Mouse (Mus musculus) forebrain, postnatal 0 days (tissue): ENCODE data around the gene Foxred2. TPM values are rescaled to one million over a fixed set of nuclear protein-coding genes. Genes with fewer than 3 reads are reported as not detected.

Experiments used
- ATAC-seq: fragments of 200-750 bp; cut with Nextera tagmentation; 2 replicates; pipeline ENCODE4 v1.8.0; 2017; ENCODE audit warnings: mild to moderate bottlenecking, moderate library complexity
- DNase-seq: peaks from one replicate; pipeline ENCODE4 v3.0.0-alpha.2; 2015
- H3K27ac ChIP-seq: fragments of 300-500 bp; sonication (generic); 2 replicates; pipeline ENCODE4 v1.5.1; 2014; ENCODE audit warnings: low read depth, mild to moderate bottlenecking, antibody characterized with exemption, low read length, moderate library complexity, mixed read lengths
- H3K27me3 ChIP-seq: fragments of 300-500 bp; sonication (generic); 2 replicates; pipeline ENCODE4 v1.6.1; 2014; ENCODE audit warnings: mild to moderate bottlenecking, low read length, mixed read lengths; ENCODE audit not compliant: insufficient read depth
- H3K36me3 ChIP-seq: fragments of 300-500 bp; sonication (generic); 2 replicates; pipeline ENCODE4 v1.6.1; 2014; ENCODE audit warnings: mild to moderate bottlenecking, moderate library complexity; ENCODE audit not compliant: insufficient read depth
- H3K4me1 ChIP-seq: fragments of 300-500 bp; sonication (generic); 2 replicates; pipeline ENCODE4 v1.6.1; 2014; ENCODE audit warnings: antibody characterized with exemption; ENCODE audit not compliant: insufficient read depth
- H3K4me2 ChIP-seq: fragments of 300-500 bp; sonication (generic); 2 replicates; pipeline ENCODE4 v1.6.1; 2014; ENCODE audit warnings: low read depth, mild to moderate bottlenecking, moderate library complexity
- H3K4me3 ChIP-seq: fragments of 300-500 bp; sonication (generic); 2 replicates; pipeline ENCODE4 v1.5.1; 2014; ENCODE audit warnings: low read depth, low read length, mixed read lengths
- H3K9ac ChIP-seq: fragments of 300-500 bp; sonication (generic); 2 replicates; pipeline ENCODE4 v1.6.1; 2014; ENCODE audit warnings: mild to moderate bottlenecking
- H3K9me3 ChIP-seq: fragments of 300-500 bp; sonication (generic); 2 replicates; pipeline ENCODE4 v1.6.1; 2016; ENCODE audit warnings: low read length
- CTCF ChIP-seq: sonication (generic); IDR thresholded peaks from 2 replicates; pipeline ENCODE4 v1.5.1; 2016; ENCODE audit warnings: antibody characterized with exemption, control low read depth, low read depth
- WGBS: fragments of 180-500 bp; shearing (Covaris S2); extraction: QIAGEN DNeasy Blood & Tissue Kit; methylation state at CpG from one replicate; pipeline ENCODE4 v1.1.7; 2014; 5-methylcytosine and 5-hydroxymethylcytosine counted together
- polyA plus RNA-seq: library from polyadenylated mRNA; unstranded; fragments of >200 nt; fragmentation: Nextera tagmentation; extraction: Ambion mirVana; gene quantifications from 2 replicates; pipeline ENCODE4 v1.2.1, GENCODE M21; 2015
- total RNA-seq: library from RNA; depleted of rRNA; stranded (reverse); fragments of >200 nt; gene quantifications from 2 replicates; pipeline ENCODE4 v1.2.3, GENCODE M21; 2014; rRNA removed

Foxred2 gene
- total RNA-seq = 24.5 and 26.9 TPM in 2 replicates
- polyA plus RNA-seq = 9.4 and 10.6 TPM in 2 replicates

DNA sequence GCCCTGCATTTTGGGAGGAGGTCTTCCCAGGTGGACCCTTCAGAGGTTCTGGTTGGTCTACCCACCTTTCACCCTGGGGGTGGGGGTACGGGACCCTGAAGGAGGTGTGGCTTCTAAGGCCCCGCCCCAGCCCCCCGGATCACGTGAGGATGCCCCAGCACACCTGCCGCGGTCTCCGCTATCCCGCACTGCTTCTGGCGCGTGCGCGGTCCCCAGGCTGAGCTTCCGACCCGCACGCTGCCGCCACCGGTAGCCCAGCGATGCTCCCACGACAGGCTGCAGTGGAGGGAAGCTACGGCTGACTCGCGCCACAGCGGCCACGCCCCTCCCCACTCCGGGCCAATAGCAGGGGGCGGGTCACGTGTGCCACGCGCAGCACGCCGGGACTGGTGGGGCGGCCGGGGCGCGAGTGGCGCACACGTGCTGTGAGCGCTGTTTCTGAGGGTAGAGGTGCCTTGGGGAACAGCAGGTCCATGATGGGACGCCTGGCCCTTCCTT lies at the start of gene Foxred2:
TSS of gene Foxred2 (minus strand) at position 319 of the 498 bp plus-strand sequence.
- H3K4me2 ChIP-seq = peak within 1 kb of the TSS; percentile 92
- under 1% methylated on average over 39 of the region's 39 CpGs for whole genome bisulfite sequencing

DNA sequence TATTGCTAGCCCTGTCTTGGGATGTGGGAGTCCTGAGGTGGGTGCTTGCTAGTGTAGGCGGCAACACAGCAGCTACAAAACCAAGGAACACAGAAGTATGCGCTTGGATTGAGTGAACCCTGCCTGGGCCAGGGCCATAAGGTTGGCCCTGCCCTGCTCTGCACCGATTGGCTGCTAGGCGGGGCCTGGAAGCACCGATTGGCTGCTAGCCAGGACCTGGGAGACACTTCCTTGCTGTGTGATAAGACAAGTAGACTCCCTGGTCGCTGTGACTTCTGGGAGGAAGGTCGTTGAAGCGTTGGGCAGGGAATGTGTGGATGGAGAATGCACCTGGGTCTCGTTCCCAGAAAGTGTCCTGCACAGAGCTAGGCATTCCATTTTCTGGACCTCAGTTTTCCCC lies 47.4 kb upstream of the Foxred2 start:
- H3K36me3 ChIP-seq = no peaks in the 10 kb centered on the region
- 47% methylated on average over 9 of the region's 9 CpGs for WGBS
- H3K4me1 ChIP-seq = no peaks in the 10 kb centered on the region
- no peak for TF ChIP-seq CTCF
- no peak overlapping the region for H3K4me3 ChIP-seq
- ATAC-seq = no peak
- H3K9me3 ChIP-seq = no peaks in the 10 kb centered on the region
- H3K4me2 ChIP-seq = no peak overlapping the region
- no peak overlapping the region for H3K27ac ChIP-seq
- H3K27me3 ChIP-seq = no peaks in the 10 kb centered on the region
- no peak overlapping the region for H3K9ac ChIP-seq
- DNase-seq = no peak

More for the DNA sequence above, at the start of gene Foxred2:
- Histone ChIP-seq H3K9me3 (no peaks in the 10 kb centered on the region), H3K9ac (peak within 1 kb of the TSS; percentile 71), H3K27me3 (no peaks in the 10 kb centered on the region), H3K36me3 (peaks cover 52% of the 10 kb centered on the region), H3K4me3 (peak within 1 kb of the TSS; percentile 59), H3K27ac (peak within 1 kb of the TSS; percentile 67), H3K4me1 (peaks cover 17% of the 10 kb centered on the region)
- peak; percentile 75 for TF ChIP-seq CTCF
- peak; percentile 98 for ATAC-seq
- DNase-seq = peak; percentile 94

DNA sequence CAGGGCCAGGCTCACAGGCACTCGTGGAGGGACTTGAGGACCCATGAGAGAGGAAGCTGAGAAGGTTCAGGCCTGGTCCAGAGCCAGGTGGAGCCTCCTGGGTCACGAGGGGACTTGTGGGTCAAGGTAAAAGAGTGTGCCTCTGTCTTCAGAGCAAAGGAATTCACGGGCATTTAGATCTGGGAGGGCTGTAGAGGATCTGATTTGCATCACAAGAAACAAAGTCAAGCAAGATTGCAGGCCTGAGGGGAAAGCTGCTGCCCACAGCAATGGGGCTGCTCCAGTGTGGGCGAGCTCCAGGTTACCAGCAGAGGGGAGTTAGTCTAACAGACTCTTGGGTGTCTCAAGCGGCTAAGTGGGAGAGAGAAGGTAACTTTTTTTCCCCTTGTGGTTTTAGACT lies 44.9 kb upstream of the Foxred2 start:
- 16% methylated on average over 5 of the region's 5 CpGs for WGBS

DNA sequence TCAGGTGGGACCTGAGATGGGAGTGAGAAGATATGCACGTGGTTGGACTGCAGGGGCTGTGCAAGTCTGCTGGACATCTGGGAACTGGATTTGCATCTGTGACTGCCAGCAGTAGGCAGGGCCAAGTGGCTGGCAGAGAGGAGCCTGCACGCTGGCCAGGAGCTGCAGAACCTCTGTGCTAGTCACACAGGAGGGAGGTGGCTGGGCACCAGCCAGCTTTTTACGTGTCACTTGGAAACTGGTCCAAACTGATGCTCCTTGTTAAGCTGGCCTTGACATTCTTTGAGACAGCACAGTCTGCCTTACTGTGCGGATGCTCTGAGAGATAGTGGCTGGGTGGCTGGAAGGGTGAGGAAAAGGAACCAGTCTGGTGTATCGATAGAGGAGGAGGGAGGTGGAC lies 32.0 kb upstream of the Foxred2 start:
- Histone ChIP-seq H3K4me2 (no peak overlapping the region), H3K27me3 (no peaks in the 10 kb centered on the region), H3K9ac (no peak overlapping the region), H3K27ac (no peak overlapping the region), H3K36me3 (no peaks in the 10 kb centered on the region), H3K4me3 (no peak overlapping the region), H3K9me3 (no peaks in the 10 kb centered on the region), H3K4me1 (no peaks in the 10 kb centered on the region)
- 58% methylated on average over 5 of the region's 5 CpGs for WGBS
- ATAC-seq (no peak), DNase-seq (no peak)
- TF ChIP-seq CTCF = no peak

More for the DNA sequence above, 44.9 kb upstream of the Foxred2 start:
- no peaks in the 10 kb centered on the region for H3K27me3 ChIP-seq
- no peaks in the 10 kb centered on the region for H3K4me1 ChIP-seq
- H3K9me3 ChIP-seq = no peaks in the 10 kb centered on the region
- H3K9ac ChIP-seq = no peak overlapping the region
- H3K27ac ChIP-seq = no peak overlapping the region
- H3K36me3 ChIP-seq = no peaks in the 10 kb centered on the region
- TF ChIP-seq CTCF = no peak
- no peak overlapping the region for H3K4me3 ChIP-seq
- DNase-seq (no peak), ATAC-seq (no peak)
- no peak overlapping the region for H3K4me2 ChIP-seq

DNA sequence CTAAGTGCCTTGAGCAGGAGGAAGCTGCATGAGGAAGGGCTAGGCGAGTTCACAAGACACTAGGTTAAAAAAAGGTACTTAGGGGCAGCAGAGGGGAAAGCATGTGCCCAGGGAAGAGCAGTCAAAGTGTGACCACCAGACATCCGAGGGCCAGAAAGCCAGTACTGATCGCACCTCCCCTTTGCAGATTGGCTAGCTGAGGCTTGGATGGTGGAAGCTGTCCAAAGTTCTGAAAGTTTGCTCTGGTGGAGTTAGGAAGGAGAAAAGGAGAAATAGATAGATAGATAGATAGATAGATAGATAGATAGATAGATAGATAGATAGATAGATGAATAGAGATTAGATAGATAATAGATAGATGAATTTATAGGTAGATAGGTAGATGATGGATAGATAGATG lies 26.9 kb upstream of the Foxred2 start:
- DNase-seq = no peak
- H3K9ac ChIP-seq = no peak overlapping the region

DNA sequence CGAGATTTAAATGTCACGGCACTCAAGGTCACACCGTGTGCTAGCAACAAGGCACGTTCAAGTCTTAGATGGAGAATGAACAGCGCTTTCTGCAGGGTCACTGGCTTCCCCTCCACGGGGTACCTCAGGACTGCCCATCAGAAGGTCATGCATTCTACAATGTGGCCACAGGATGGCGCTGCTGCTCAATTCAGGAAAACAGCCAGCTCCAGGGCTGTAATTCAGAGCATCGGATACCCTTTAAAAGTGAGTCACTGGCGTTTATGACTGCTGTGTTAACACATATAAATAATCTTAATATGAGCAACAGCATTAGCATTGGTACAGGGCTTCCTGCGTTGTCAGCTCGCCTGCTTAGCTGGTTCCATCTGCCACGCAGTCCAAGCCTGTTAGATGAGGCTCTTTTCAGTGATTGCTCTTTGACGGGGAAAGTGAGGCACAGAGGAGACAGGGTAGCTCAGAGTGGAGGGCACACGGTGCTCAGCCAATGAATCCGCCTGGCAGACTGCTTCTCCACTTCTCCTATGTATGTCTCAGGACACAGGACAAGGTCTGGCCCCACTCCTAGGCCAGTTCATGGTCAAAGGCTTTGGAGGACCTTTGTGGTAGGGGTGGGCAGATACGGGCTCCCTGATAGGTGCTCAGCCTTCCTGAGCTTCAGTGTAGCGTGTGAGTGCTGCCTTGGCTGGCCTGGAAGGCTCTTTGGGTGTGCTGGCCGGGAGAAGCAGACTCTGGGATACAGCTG lies 25.8 kb upstream of the Foxred2 start:
- Histone ChIP-seq H3K36me3 (no peaks in the 10 kb centered on the region), H3K9ac (no peak overlapping the region; the same call in 1 of the 2 replicates), H3K4me3 (no peak overlapping the region), H3K4me2 (no peak overlapping the region), H3K27ac (no peak overlapping the region), H3K9me3 (no peaks in the 10 kb centered on the region), H3K4me1 (no peaks in the 10 kb centered on the region), H3K27me3 (no peaks in the 10 kb centered on the region)
- 27% methylated on average over 18 of the region's 18 CpGs for WGBS
- ATAC-seq (peak; percentile 76), DNase-seq (peak; percentile 88)
- TF ChIP-seq CTCF = peak; percentile 97

More for the DNA sequence above, 26.9 kb upstream of the Foxred2 start:
- H3K4me1 ChIP-seq = no peaks in the 10 kb centered on the region
- no peaks in the 10 kb centered on the region for H3K36me3 ChIP-seq
- no peak overlapping the region for H3K4me2 ChIP-seq
- no peaks in the 10 kb centered on the region for H3K9me3 ChIP-seq
- ATAC-seq = no peak
- no peak overlapping the region for H3K27ac ChIP-seq
- H3K27me3 ChIP-seq = no peaks in the 10 kb centered on the region
- H3K4me3 ChIP-seq = no peak overlapping the region
- no peak for TF ChIP-seq CTCF
- 45% methylated on average over 3 of the region's 3 CpGs for WGBS

DNA sequence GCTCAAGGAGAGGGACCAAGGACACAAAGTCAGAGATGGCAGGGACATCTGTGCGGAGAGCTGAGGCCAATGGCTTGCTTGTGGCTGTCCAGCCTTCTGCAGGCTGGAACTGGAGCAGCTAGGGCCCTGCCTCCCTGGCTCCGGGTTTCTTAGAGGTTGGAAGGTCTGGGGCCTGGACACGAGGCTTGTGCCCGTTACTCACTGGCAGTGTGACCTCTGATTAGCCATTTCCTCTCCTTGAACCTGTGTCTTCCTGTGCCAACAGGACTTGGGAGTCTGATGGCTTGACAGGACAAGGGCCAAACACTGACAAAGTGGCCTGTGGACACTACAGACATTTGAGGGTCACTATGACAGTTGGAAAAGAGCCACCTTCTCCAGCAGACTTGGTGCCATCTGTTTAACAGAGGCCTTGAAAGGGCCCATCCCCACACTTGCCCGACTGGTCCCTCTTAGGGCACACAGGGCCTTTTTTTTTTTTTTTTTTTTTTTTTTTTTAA lies 24.7 kb upstream of the Foxred2 start:
- no peaks in the 10 kb centered on the region for H3K36me3 ChIP-seq
- H3K9me3 ChIP-seq = no peaks in the 10 kb centered on the region
- ATAC-seq (no peak), DNase-seq (no peak)
- no peak overlapping the region for H3K27ac ChIP-seq
- 67% methylated on average over 5 of the region's 5 CpGs for WGBS
- H3K4me3 ChIP-seq = no peak overlapping the region
- TF ChIP-seq CTCF = no peak
- H3K4me2 ChIP-seq = no peak overlapping the region
- no peaks in the 10 kb centered on the region for H3K27me3 ChIP-seq
- H3K4me1 ChIP-seq = no peaks in the 10 kb centered on the region
- H3K9ac ChIP-seq = no peak overlapping the region
